Mouse (Mus musculus): ENCODE data around the gene Wnt10a. TPM values are rescaled to one million over a fixed set of nuclear protein-coding genes. Genes with fewer than 3 reads are reported as not detected.
"Not testable (repeated sequence)": the region's sequence is repeated elsewhere in the genome, so short reads cannot be mapped to it uniquely, and the experiment has no call there.

Gene Wnt10a
- polyA plus RNA-seq, 1 experiment, result 0.16 TPM

DNA sequence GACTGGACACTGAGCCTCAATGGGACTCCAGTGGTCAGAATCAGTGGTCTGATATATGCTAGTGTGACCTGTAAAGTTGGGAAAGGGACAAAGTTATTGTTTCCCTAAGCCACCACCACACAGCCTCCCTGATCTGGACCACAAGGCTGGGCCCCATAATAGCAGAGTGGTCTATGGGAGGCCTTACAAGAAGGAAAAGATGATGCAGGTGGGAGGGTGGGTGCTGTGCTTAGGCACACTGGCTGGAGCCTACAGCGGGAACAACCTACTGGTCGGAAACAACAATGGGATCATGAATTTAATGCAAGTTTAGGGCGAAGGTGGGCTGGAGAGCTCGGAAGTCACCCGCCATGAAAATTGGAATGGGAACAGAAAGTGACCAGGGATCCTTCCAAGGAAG lies 14.5 kb downstream of the Wnt10a start:
- Histone ChIP-seq H3K4me1 (ENCODE audit: control insufficient read depth, insufficient read depth, low read length) (peaks cover 33% of the 10 kb centered on the region), H3K4me3 (ENCODE audit: control insufficient read depth, low read depth, low read length) (no peak overlapping the region), H3K27ac (ENCODE audit: control insufficient read depth, insufficient read depth, low read depth, low read length) (no peak overlapping the region), H3K27me3 (ENCODE audit: control insufficient read depth, insufficient read depth, low read length) (no peaks in the 10 kb centered on the region), H3K36me3 (ENCODE audit: control insufficient read depth, insufficient read depth, low read length) (no peaks in the 10 kb centered on the region)
- TF ChIP-seq CTCF (IDR thresholded peaks at IDR 0.05; ENCODE audit: control insufficient read depth, insufficient read depth, insufficient replicate concordance, low read depth, low read length) (no peak), POLR2A (IDR thresholded peaks at IDR 0.05; ENCODE audit: control insufficient read depth, low read depth, low read length) (no peak)

DNA sequence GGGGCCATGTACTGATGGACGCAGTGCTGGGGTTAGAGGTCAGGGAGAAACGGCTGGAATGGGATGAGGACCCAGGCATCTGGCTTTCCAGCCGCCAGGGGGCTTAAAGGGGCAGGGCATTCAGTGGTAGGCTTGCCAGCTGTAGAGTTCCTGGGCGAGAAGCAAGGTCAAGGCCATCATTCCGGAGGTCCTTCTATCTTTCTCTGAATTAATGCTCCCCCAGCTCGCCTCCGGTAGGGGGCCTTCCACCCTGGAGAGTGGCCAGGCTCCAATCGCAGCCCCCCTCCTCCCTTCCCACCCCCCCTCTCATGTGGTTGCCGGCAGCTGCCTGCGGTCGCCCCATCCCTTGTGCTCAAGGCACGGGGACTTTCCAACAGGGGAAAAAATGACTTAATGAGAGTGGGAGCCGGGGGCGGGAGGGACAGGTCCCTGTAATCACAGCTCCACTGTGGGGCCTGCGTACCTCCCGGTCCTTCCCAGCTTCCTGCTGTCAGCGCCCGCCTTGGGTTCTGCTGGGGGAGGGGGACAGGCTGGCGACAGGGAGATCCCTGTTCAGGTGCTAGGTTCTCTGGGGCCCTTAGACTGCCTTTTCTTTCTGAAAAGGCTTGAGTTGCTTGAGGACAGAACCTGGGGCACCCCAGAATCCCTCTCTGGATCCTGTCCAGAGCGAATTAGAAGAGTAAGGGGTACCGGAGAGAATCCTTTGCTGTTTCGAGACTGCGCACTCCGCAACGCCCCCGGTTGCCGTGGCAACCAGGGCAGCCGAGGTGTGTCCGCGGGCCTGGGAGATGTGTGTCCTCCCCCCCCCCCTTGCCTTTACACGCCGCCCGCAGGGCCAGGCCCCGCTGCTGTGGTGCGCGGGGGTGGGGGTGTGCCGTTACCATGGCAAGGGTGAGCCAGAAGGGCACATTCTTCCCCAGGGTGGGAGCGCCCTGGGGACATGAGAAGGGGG lies 15.3 kb downstream of the Wnt10a start:
- Histone ChIP-seq H3K36me3 (ENCODE audit: control insufficient read depth, insufficient read depth, low read length) (no peaks in the 10 kb centered on the region), H3K27me3 (ENCODE audit: control insufficient read depth, insufficient read depth, low read length) (no peaks in the 10 kb centered on the region), H3K4me1 (ENCODE audit: control insufficient read depth, insufficient read depth, low read length) (peaks cover 33% of the 10 kb centered on the region), H3K27ac (ENCODE audit: control insufficient read depth, insufficient read depth, low read depth, low read length) (peak overlapping the region; percentile 41; the same call in 1 of the 2 replicates), H3K4me3 (ENCODE audit: control insufficient read depth, low read depth, low read length) (peak overlapping the region; percentile 59)
- no peak for TF ChIP-seq POLR2A (IDR thresholded peaks at IDR 0.05; ENCODE audit: control insufficient read depth, low read depth, low read length)
- TF ChIP-seq CTCF (IDR thresholded peaks at IDR 0.05; ENCODE audit: control insufficient read depth, insufficient read depth, insufficient replicate concordance, low read depth, low read length), result peak; percentile 34; the same call in 1 of the 2 replicates

DNA sequence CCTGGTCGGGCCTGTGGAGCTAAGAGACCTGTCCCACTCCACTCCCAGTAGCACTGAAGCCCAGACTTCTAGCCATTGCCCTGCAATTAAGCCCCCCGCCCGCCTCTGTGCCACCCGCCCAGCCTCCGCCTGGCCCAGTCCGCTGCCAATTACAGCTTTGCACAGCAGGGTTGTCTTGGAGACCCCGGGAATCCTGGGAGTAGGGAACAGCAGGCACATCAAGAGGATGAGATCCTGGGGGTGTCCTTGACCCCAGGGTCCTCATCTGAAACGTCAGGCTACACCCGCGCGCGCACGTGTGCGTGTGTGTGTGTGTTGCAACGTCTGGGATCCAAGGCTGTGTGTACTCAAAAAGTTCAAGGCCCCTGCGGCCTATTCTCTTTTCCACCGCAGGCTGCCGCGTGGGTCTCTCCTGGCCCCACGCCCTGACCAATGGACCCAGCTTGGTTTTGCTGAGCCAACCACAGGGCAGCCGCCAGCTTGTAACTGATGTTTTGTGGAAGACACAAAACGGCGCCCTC lies 16.3 kb downstream of the Wnt10a start:
- peaks cover 33% of the 10 kb centered on the region for H3K4me1 ChIP-seq (ENCODE audit: control insufficient read depth, insufficient read depth, low read length)
- H3K4me3 ChIP-seq (ENCODE audit: control insufficient read depth, low read depth, low read length), result no peak overlapping the region
- peak overlapping the region; percentile 42 for H3K27ac ChIP-seq (ENCODE audit: control insufficient read depth, insufficient read depth, low read depth, low read length)

DNA sequence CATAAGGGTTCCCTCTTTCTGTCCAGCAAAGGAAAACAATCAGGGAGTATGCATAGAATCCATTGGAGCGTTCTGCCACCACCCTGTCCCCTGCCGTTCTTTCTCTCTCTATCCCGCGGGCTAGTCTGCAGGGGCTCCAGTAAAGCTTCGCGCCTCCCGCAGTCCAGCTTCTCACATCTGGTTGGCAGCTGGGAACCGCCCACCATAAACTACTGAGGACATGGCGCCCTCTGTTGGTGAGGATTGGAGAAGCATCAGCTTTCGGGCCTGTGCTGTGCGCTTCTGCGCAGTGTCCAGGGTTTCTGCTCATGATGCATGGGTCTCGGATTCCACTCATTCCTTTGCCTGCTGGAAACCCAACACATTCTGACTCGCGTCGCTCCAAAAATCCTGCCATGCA lies 16.8 kb downstream of the Wnt10a start:
- H3K4me3 ChIP-seq (ENCODE audit: control insufficient read depth, low read depth, low read length), result no peak overlapping the region
- peak overlapping the region; percentile 42 for H3K27ac ChIP-seq (ENCODE audit: control insufficient read depth, insufficient read depth, low read depth, low read length)
- TF ChIP-seq CTCF (IDR thresholded peaks at IDR 0.05; ENCODE audit: control insufficient read depth, insufficient read depth, insufficient replicate concordance, low read depth, low read length), result peak; percentile 94
- TF ChIP-seq POLR2A (IDR thresholded peaks at IDR 0.05; ENCODE audit: control insufficient read depth, low read depth, low read length), result no peak
- peaks cover 33% of the 10 kb centered on the region for H3K4me1 ChIP-seq (ENCODE audit: control insufficient read depth, insufficient read depth, low read length)
- H3K36me3 ChIP-seq (ENCODE audit: control insufficient read depth, insufficient read depth, low read length), result no peaks in the 10 kb centered on the region
- H3K27me3 ChIP-seq (ENCODE audit: control insufficient read depth, insufficient read depth, low read length), result no peaks in the 10 kb centered on the region

More for the DNA sequence above, 16.3 kb downstream of the Wnt10a start:
- H3K36me3 ChIP-seq (ENCODE audit: control insufficient read depth, insufficient read depth, low read length), result no peaks in the 10 kb centered on the region
- TF ChIP-seq CTCF (IDR thresholded peaks at IDR 0.05; ENCODE audit: control insufficient read depth, insufficient read depth, insufficient replicate concordance, low read depth, low read length) (no peak), POLR2A (IDR thresholded peaks at IDR 0.05; ENCODE audit: control insufficient read depth, low read depth, low read length) (no peak)
- H3K27me3 ChIP-seq (ENCODE audit: control insufficient read depth, insufficient read depth, low read length), result no peaks in the 10 kb centered on the region

DNA sequence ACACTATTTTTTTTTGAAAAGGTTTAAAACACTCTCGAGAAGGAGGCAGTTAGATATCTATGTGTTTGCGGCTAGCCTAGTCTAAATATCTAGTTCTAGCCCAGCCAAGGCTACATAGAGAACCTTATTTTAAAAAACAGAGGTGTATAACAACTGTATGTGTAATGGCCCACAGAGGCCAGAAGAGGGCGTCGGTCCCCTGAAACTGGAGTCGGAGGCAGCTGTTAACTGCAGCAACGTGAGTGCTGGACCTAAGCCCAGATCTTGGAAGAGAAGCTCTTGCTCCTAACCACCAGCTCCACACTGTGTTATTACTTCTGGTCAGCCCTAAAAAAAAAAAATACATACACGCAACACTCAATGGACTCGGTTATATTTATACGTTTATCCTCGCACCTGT lies 17.7 kb downstream of the Wnt10a start:
- no peak overlapping the region for H3K4me3 ChIP-seq (ENCODE audit: control insufficient read depth, low read depth, low read length)
- no peaks in the 10 kb centered on the region for H3K27me3 ChIP-seq (ENCODE audit: control insufficient read depth, insufficient read depth, low read length)
- H3K4me1 ChIP-seq (ENCODE audit: control insufficient read depth, insufficient read depth, low read length), result peaks cover 27% of the 10 kb centered on the region
- no peaks in the 10 kb centered on the region for H3K36me3 ChIP-seq (ENCODE audit: control insufficient read depth, insufficient read depth, low read length)
- no peak overlapping the region for H3K27ac ChIP-seq (ENCODE audit: control insufficient read depth, insufficient read depth, low read depth, low read length)
- TF ChIP-seq POLR2A (IDR thresholded peaks at IDR 0.05; ENCODE audit: control insufficient read depth, low read depth, low read length), result no peak
- TF ChIP-seq CTCF (IDR thresholded peaks at IDR 0.05; ENCODE audit: control insufficient read depth, insufficient read depth, insufficient replicate concordance, low read depth, low read length), result peak; percentile 55; the same call in 1 of the 2 replicates

DNA sequence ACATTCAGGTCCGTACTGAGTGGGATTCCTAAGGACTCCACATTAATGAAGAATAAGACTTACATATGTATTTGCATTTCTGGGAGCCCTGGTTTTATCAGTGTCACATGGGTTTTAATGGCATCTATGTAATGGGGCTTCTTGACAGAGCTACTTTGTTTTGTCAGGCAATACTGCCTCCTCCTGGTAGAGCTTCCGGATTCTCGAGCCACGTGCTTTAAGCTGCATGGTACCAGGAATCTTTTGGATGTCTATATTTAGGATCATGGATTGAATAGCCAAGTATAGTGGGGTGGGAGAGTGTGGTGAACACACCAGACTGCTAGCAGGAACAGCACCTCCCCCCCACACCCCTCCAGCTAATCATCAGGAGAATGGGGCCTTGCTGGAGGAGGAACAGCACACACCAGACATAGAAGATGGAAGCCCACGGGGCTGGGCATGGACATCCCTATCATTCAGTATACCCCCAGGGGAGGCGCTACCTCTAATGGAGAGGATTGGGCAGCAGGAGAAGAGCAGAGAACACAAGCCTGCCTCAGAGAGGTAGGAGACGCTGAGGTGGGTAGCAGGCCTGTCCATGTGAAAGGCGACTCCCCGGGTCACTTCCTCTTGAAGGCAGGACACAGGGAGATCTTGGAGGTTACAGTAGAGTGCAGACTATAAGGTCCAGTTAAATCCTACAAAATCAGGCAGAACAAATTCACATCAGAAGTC lies 23.8 kb downstream of the Wnt10a start:
- H3K27ac ChIP-seq (ENCODE audit: control insufficient read depth, insufficient read depth, low read depth, low read length), result no peak overlapping the region
- H3K4me3 ChIP-seq (ENCODE audit: control insufficient read depth, low read depth, low read length), result no peak overlapping the region
- H3K4me1 ChIP-seq (ENCODE audit: control insufficient read depth, insufficient read depth, low read length), result 0 out of 2 replicates have a peak, but pooled peaks cover 2% of the 10 kb centered on the region
- no peaks in the 10 kb centered on the region for H3K36me3 ChIP-seq (ENCODE audit: control insufficient read depth, insufficient read depth, low read length)
- TF ChIP-seq CTCF (IDR thresholded peaks at IDR 0.05; ENCODE audit: control insufficient read depth, insufficient read depth, insufficient replicate concordance, low read depth, low read length) (no peak), POLR2A (IDR thresholded peaks at IDR 0.05; ENCODE audit: control insufficient read depth, low read depth, low read length) (no peak)
- no peaks in the 10 kb centered on the region for H3K27me3 ChIP-seq (ENCODE audit: control insufficient read depth, insufficient read depth, low read length)

DNA sequence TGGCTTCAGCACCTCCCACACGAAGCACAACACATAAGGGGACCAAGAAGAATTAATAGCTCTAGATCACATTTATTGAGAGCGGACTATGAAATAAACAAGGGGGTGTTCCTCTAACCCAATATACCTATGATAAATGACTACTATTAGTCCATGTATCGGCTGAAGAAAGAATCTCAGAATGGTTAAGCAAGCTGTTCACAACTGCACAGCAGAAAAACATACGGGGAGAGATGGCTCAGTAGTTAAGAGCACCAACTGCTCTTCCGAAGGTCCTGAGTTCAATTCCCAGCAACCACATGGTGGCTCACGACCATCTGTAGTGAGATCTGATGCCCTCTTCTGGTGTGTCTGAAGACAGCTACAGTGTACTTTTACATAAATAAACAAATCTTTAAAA lies 24.6 kb downstream of the Wnt10a start:
- not testable (repeated sequence) for H3K4me1 ChIP-seq (ENCODE audit: control insufficient read depth, insufficient read depth, low read length)

More for the DNA sequence above, 24.6 kb downstream of the Wnt10a start:
- not testable (repeated sequence) for H3K27ac ChIP-seq (ENCODE audit: control insufficient read depth, insufficient read depth, low read depth, low read length); H3K4me3 ChIP-seq (ENCODE audit: control insufficient read depth, low read depth, low read length); H3K27me3 ChIP-seq (ENCODE audit: control insufficient read depth, insufficient read depth, low read length); H3K36me3 ChIP-seq (ENCODE audit: control insufficient read depth, insufficient read depth, low read length)

Data from testis, adult 2 months (tissue).